Mouse (Mus musculus): ENCODE measurements around the gene Urb1.

Gene Urb1

GRCm38 (mm10) chr16:90774216-90774615 is 36.0 kb downstream of the Urb1 start:
- DNase-seq (ENCODE audit: low spot score in 2 of 2), result no peak

GRCm38 (mm10) chr16:90766919-90767454 is 43.2 kb downstream of the Urb1 start:
- DNase-seq (ENCODE audit: low spot score in 2 of 2), result no peak

GRCm38 (mm10) chr16:90765195-90765877 is 44.9 kb downstream of the Urb1 start:
- peak in 1 of 2 experiments; percentile 44 for DNase-seq (ENCODE audit: low spot score in 2 of 2)

DNA sequence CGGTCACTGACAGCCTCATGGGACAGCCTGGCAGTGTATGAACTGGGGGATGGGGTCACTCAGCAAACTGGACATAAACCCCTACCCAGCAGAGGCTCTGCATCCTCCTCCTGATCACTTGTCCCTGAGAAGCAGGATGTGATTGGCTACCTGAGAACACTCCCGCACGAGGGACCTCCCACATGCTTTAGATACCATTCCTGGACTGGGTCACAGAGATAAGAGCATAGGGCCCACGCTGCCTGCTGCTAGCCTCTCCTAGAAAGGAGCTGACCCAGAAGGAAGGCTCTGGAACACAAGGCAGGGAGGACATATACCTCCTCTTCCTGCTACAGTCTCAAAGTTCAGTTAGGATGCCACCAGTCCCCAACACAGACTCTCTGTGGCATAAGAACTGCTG is 49.7 kb downstream of the Urb1 start:
- peak; percentile 70 to 75 for DNase-seq (ENCODE audit: low spot score in 2 of 2)

DNA sequence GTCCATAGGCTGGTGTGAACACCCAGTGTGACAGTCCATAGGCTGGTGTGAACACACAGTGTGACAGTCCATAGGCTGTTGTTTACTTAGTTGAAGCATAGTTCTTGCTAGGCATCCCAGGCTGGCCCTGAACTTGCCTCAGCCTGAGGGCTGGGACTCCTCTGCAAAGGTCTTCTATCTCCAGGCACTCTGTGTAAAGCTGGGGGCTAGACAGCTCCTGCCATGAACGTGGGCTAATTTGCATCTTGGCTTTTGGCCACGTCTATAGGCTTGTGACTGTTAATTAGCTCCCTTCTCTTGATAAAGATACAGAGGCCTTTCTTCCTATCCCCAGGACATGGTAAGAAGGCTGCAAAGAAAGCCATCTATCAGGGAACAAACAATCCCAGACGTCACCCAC is 50.9 kb downstream of the Urb1 start:
- DNase-seq (ENCODE audit: low spot score in 2 of 2), result no peak

GRCm38 (mm10) chr16:90753386-90753941 is 56.7 kb downstream of the Urb1 start:
- DNase-seq (ENCODE audit: low spot score in 2 of 2), result no peak

DNA sequence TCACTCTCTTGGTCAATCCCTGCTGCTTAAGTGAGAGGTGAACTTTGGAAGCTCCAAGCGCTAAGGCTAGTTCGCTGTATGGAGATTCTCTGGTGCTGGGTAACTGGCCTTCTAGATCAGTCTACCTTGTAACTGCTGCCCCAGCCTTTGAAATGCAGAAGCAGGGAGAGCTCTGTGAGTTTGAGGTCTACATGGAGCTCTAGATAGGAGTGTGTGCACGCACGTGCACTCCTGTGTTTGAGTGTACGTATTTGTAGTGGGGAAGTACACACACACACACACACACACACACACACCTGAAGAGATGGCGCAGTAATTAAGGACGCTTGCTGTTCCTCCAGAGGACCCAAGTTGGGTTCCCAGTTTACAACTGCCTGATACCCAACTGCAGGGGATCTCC is 62.0 kb downstream of the Urb1 start:
- DNase-seq (ENCODE audit: low spot score in 2 of 2), result no peak

- no peak for DNase-seq (ENCODE audit: low spot score in 2 of 2)
Measured at GRCm38 (mm10) chr16:90747143-90747542, 63.1 kb downstream of the Urb1 start.

DNA sequence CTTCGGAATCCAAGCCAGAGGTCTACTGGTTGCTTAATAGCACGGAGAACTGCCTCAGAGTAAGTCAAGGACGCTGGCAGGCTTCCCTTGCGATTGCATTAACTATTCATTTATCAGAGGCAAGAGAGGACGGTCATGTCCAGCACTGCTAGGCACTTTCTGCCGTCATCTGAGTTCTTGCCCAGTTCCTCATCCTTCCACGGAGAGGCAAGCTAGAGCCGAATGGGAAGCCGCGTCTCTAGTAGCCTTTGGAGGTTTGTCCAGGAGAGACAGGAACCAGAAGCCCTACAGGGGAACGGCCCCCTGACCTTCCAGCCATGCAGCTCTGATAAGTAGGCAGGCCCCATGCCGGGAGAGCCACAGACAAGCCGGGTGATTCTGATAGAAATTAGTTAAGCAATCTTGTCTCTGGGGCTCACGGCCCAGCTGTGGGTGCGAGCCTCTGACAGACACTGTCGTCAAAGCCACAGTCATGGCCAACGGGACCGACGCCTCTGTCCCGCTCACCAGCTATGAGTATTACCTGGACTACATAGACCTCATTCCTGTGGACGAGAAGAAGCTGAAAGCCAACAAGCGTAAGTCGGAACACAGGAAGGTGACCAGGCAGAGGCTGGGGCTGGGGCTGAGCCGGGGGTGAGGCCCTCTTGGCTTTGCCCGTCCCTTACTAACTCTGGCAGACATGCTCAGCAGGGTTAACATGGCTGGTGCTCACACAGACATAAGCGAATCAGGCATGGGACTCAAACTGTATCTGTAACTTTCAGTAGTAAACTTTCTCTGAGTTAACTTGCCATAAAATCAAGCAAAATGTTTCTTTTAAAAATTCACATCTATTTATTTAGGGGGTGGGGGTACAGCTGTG is 71.9 kb downstream of the Urb1 start, which contains the start of gene Mrap:
TSS of gene Mrap (plus strand) at position 116 of the 865 bp plus-strand sequence.
- DNase-seq (ENCODE audit: low spot score in 2 of 2), result peak in 1 of 2 experiments; percentile 37

DNA sequence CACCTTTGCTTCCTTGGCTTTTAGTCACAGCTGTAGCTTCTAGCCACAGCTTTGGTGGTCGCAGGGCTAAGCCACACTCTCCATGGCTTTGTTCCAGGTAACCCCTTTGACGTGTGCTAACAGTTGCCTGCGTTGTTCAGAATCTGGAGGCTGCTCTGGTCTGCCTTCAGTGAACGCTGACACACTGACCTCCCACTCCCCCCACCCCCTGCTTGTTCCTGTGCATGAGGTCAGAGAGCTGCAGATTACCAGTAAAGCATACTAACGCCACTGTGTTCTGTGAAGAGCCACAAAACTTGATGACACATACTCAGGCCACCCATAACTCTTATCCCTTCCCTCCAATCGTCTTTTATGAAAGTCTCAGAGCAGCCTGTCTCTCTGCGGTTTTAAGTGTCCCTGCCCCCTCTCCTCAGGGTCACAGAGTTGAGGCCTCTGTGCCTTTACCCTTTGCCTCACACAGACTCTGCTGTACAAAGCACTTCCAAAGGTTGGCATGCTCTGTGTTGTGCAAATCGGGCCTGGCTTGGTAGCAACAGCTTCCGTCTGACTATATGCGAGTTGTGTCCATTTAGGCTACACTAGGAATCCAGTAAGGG is 73.4 kb downstream of the Urb1 start:
- no peak for DNase-seq (ENCODE audit: low spot score in 2 of 2)

- no peak for DNase-seq (ENCODE audit: low spot score in 2 of 2)
Measured at GRCm38 (mm10) chr16:90735611-90736010, 74.6 kb downstream of the Urb1 start.

- DNase-seq (ENCODE audit: low spot score in 2 of 2), result peak; percentile 95 to 98
Measured at GRCm38 (mm10) chr16:90727233-90728115, 82.7 kb downstream of the Urb1 start, which contains the start of gene Mis18a. TSS of gene Mis18a (minus strand) at chr16:90727404.

DNA sequence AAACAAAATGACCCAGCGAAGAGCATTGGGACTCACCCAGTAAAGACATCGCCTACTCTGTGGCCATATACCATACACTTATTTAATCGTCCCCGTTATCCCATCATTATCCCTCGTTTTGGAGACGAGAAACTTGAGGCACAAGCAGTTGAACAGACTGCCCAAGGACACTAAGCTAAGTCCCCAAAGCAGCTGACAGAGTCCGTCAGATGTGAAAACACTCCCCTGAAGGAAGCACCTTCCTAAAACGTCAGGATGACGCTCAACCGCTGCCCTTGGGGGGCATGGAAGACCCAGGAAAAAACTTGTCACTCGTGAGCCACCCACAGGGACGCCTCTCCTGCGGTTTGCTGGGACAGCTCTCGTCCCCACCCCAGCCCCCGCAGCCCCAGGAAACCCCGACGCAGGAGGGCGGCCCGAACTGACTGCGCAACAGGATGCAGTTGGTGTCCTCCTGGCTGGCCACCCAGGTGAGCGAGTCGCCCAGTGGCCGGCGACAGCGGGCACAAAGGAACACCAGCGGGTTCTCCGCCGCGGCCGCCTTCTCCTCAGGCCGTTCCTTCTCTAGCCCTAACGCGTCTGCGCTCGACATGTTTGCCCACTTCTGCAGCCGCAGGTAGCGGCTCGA is 83.5 kb downstream of the Urb1 start:
- no peak for DNase-seq (ENCODE audit: low spot score in 2 of 2)

GRCm38 (mm10) chr16:90724051-90724450 is 86.2 kb downstream of the Urb1 start:
- no peak for DNase-seq (ENCODE audit: low spot score in 2 of 2)

GRCm38 (mm10) chr16:90710313-90710712 is 99.9 kb downstream of the Urb1 start:
- DNase-seq (ENCODE audit: low spot score in 2 of 2), result no peak

DNA sequence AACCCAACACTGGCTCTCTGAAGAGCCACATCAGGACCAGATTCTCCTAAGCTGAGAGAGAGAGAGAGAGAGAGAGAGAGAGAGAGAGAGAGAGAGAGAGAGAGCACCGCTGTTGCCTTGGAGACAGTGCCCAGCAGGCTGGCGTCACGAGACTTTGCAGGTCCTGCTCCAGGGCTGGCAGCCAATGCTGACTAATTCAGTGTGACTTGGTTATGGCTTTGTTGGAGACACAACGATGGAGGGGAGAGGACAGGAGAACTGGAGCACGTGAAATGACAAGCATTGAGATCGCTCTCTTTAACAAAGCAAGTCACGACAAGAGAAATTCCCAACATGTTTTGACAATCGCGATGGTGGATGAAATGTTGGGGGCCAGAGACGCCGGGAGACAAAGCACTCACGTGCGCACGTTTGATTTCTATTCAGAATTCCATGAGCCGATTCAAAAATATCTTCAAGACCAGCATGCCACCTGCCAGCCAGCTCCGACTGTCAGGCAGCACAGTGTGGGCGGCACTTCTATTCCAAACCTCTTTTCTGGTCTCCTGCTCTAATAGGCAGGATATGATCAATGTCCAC is 100.4 kb downstream of the Urb1 start:
- DNase-seq (ENCODE audit: low spot score in 2 of 2), result no peak

GRCm38 (mm10) chr16:90706279-90706678 is 103.9 kb downstream of the Urb1 start:
- DNase-seq (ENCODE audit: low spot score in 2 of 2), result no peak

GRCm38 (mm10) chr16:90704161-90704825 is 105.9 kb downstream of the Urb1 start:
- no peak for DNase-seq (ENCODE audit: low spot score in 2 of 2)

GRCm38 (mm10) chr16:90703646-90704045 is 106.6 kb downstream of the Urb1 start:
- DNase-seq (ENCODE audit: low spot score in 2 of 2), result no peak

Data from spleen, postnatal 4 days (tissue).